Mouse (Mus musculus) c-Kit-negative CD71-positive TER-119-positive erythroid progenitor cells, embryonic 14.5 days (primary cell): Measurements from ENCODE around the gene Nfatc2ip.

Experiments
- DNase-seq: peaks from one replicate; pipeline ENCODE4 v3.0.0-alpha.2; 2013; ENCODE audit warnings: low read depth, low spot score

Nfatc2ip gene

GRCm38 (mm10) chr7:126396298-126397119 is at the start of gene Nfatc2ip:
Nfatc2ip (minus strand) TSS chr7:126396737.
- DNase-seq, result peak; percentile 99

DNA sequence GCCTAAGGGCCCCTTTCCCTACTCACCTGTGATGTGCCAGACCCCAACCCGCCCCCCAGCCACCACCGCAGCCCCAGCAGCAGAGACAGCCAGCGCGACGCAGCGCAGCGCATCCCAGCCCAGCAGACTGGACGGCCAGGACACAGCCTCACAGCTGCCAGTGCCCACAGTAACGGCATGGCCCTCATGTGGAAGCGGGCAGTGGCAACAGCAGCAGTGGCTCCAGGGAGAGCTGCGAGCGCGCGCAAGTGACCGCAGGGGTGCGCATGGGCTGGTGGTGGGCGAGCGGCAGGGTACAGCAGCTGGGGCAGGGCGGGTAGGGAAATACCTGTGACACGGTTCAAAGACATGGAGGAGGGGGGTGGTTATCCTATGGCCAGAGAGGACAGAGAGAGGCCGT is 49.7 kb upstream of the Nfatc2ip start:
- no peak for DNase-seq

- no peak for DNase-seq
Measured at GRCm38 (mm10) chr7:126445104-126445815, 48.7 kb upstream of the Nfatc2ip start.

GRCm38 (mm10) chr7:126444536-126444935 is 48.0 kb upstream of the Nfatc2ip start:
- no peak for DNase-seq

- no peak for DNase-seq
Measured at GRCm38 (mm10) chr7:126443997-126444396, 47.5 kb upstream of the Nfatc2ip start.

DNA sequence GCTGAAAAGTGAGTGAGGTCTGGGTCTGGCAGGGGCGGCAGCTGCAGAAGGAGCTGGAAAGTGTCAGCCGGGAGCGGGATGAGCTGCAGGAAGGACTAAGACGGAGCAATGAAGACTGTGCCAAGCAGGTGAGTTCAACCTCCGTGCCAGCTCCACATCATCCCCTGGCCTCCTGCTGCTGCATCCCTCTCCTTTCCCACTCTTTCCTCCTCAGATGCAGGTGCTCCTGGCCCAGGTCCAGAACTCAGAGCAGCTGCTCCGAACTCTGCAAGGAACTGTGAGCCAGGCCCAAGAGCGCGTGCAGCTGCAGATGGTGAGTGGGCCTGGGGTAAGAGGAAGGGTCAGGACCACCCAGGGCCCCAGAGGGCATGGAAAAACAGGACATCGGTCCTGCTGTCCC is 43.6 kb upstream of the Nfatc2ip start:
- no peak for DNase-seq

GRCm38 (mm10) chr7:126436851-126437250 is 40.3 kb upstream of the Nfatc2ip start:
- peak; percentile 46 for DNase-seq

DNA sequence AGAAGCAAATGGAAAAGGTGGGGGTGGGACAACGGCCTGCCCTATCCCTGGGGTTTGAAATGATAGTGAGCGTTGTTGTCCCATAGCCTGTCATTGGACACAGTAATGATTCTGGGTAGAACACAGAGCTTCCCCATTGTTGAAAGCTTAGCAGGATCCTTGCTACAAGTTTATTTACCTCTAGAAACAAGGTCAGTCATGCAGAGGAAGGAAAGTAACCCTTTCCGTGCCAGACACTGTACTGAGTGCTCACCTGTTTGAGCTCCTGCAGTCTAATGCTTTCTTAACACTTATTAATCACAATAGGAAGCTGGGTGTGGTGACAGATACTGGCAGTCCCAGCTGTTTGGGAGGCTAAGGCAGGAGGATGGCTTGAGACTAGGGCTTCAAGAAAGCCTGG is 39.3 kb upstream of the Nfatc2ip start:
- no peak for DNase-seq

- no peak for DNase-seq
Measured at GRCm38 (mm10) chr7:126434726-126435125, 38.2 kb upstream of the Nfatc2ip start.

DNA sequence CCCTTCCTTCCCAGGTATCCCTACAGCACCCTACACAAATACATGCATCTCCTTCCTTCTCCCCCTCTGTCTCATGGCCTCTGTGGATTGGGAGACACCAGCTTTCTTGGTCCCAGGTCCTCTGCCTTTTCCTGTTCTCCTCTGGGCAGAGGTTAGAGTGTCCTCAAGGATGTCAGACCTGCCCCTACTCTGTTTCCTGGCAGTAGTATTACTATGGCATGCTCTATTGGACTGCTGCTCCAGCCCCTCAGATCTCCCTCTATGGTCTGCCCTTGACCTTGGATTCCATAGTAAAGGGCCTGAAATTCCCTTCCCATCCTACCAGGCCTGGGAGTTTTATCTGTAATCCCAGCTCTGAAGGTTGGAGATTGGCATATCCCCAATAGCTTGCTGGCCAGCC is 33.6 kb upstream of the Nfatc2ip start:
- no peak for DNase-seq

DNA sequence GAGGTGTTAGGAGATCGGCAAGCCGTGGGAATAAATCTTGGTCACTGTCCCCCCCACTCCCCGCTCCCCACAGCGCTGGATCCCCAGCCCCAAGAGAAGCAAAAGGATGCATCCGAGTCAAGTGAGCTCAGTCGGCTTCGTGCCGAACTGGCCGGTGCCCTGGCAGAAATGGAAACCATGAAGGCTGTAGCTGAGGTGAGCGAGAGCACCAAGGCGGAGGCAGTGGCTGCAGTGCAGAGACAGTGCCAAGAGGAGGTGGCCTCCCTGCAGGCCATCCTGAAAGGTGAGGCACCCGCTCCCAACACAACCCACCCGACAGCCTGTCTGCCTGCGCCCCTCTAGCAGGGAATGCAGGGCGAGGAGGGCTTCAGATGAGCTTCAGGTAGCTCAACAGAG is 33.0 kb upstream of the Nfatc2ip start:
- no peak for DNase-seq

DNA sequence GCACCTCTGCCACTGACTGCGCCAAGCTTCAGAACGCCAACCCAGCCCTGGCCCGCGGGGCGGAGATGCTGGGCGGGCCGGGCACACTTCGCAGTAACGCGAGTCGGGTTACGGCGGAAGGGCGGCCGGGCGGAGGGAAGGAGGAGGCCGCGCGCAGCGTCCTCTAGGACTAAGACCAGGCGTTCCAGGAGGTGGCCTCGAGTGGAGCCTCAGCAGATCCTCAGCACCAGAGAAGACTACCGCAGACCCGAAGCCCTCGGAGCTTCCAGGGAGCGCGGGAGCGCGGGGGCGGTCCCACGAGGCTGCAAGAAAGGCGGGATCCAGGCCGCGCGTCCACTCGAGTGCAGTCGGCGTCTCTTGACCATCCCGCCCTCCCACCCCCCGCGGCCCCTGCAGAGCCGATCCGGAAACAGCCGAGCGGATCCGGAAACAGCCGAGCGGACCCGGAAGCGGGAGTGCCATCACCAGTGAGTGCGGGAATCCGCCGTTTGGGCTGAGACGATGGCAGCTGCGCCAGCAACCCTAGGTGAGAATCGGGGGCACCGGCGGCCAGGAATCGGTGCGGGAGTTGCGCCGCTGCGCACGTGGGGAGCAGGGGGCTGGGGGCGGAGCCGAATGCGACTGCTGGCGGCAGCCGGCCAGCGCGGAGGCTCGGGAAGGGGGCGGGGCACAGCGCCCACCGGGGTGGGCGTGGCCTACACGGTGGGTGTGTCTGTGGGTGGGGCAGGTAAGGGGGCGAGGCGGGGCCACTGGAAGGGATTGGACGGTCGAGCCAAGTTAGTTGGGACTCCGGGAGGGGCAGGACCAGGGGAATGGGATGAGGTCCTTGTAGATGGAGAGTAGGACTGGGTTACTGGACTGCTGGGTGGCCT is 32.3 kb upstream of the Nfatc2ip start, which contains the start of gene Rabep2:
Rabep2 (plus strand) TSS at position 129 of the 872 bp plus-strand sequence.
- DNase-seq, result peak; percentile 56

DNA sequence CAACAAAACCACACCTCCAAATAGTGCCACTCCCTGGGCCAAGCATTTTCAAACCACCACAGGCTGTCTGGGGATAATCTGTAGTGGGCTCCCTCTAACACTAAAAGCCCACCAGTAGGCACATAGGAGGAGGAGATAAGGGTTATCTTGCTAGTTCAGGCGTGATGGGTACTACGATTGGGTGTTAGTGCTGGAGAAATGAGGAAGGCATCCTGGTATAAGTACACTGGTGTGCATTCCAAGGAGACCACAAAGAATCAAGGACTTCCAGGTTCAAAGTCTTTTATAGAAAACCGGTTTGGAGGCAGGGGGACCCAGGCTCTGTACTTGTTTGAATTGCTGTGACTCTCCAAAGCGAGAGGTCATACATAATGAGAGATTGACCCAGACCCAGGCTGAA is 31.6 kb upstream of the Nfatc2ip start:
- peak; percentile 19 for DNase-seq

DNA sequence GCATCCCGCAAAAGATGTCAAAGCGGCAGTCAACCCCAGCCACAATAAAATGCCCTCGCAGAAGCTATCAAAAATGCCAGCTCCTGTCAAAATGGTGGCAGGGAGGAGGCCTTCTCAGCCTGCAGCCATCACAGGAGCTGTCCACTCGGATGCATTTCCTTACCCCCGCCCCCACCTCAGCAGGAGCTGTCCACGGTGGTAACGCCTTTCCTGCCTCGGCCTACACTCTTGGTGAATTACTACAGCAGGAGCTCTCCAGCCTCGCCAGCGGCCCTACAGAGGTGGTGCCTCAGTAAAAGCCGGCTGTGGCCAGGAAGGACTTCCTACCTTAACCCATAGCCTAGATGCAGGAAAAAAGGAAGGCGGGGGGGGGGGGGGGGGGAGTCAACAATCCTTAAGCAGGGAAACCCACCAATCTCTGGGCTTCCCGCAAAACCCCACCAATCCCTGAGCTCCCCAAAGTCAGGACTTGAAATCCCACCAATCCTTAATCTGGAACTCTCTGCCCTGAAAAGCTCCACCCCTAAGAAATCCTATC is 30.9 kb upstream of the Nfatc2ip start:
- no peak for DNase-seq

DNA sequence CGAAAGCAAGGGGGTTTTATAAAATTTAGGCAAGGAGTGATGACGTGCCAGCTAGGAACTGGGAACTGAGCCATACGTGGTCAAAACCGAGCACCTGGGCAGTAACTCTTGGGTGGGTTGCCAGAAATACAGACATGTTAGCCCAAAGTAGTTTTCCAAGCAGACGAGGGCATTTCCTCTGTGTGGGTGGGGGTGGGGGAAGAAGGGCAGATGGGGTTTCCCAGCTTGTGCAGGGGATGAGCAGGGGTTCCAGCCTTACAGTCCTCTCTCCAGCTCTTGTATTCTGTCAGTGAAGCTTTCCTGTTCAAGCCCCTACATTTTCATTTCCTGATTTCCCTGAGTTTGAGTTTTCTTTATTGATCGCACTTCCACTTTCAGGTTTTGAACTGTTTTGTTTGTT is 27.6 kb upstream of the Nfatc2ip start:
- no peak for DNase-seq

DNA sequence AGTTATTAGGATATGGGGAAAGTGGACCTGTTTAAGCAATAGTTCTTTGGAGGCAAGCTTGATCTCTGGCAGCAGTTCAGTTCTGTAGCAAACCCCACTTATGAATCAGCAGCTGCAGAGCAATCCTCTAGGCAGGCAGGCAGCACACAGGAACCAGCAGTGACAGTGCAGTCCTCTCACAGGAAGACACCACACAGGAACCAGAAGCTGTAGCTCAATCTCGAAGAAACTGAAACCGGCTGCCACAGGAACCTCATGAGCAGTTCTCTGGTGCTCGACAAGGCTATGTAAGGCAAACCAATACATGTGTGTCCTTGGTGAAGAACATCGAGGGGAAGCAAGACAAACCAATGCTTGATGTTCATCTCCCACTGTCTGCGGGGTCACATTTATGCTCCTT is 25.2 kb upstream of the Nfatc2ip start:
- DNase-seq, result no peak

GRCm38 (mm10) chr7:126418496-126418895 is 22.0 kb upstream of the Nfatc2ip start:
- DNase-seq, result no peak

- no peak for DNase-seq
Measured at GRCm38 (mm10) chr7:126417606-126418005, 21.1 kb upstream of the Nfatc2ip start.

DNA sequence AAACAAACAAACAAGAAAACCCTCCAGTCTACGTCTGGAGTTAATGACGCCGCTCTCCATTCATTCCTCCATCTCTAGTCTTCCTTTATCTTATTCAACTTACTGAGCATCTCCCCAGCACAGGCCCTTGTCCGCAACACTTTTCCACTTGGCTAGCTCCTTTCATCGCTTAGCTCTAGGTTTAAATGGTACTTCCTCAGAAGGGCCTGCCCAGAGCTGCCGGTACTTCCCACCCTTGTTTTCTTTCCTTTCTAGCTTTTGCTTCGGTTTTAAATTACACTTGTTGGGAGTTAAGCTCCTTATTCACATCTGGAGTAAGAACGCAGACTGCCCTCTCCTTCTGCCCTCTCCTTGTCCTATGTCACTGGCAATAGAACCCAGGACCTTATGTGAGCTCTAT is 20.5 kb upstream of the Nfatc2ip start:
- no peak for DNase-seq

DNA sequence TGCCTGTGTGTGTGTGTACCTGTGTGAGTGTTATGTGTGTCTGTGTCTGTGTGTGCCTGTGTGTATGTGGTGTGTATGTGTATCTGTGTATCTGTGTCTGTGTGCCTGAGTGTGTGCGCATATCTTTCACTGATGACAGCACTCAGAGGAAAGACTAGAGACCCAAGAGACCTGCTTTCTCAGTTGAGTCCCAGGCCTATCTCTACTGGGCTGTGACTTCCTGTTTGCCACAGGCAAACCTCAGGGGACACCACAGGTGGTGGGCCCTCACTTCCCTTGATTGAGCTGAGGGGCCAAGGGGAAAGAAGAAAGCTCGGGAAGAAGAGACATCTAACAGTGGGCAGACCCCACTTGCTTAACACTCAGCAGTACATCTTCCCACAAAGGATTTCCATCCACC is 20.1 kb upstream of the Nfatc2ip start:
- DNase-seq, result no peak

- no peak for DNase-seq
Measured at GRCm38 (mm10) chr7:126414725-126415124, 18.2 kb upstream of the Nfatc2ip start, which contains the start of gene Cd19. Cd19 (minus strand) TSS chr7:126414889.

DNA sequence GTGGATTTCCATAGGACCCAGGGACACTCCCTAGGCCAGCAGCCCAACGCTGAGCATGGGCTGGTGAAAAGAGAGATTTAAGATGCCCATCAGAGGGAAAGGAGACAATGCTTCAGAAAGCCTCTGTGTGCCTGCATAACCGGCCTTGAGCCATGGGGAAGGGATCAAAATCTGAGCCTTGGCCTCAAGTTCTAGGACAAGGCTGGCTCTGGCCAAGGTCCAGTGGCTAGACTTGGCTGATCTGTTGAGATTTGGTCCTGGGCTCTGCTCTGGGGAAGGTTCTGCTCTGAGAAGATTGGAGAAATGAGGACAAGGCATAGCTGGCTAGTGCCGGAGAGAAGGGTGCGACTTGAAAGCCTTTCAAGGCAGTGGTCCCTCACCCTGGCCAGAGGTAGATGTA is 14.5 kb upstream of the Nfatc2ip start:
- no peak for DNase-seq
